In genomic region chr1:127015042-127015893, GRCm38 (mm10) we compare ENCODE assay signal across 13 mouse cellular contexts.
DNase-seq lines count a peak whose midpoint lies in the region; ATAC-seq and TF ChIP-seq lines count a peak whose summit lies in the region.
"Had no signal": no experiment of that assay in that cellular context is flagged by ENCODE, and none has a peak within 500 bp of the region (broad histone marks: within the 10 kb centered on the region; RNA-seq: fewer than 3 reads in every experiment).

No protein-coding gene starts in this region.

- no peaks in the 10 kb centered on the region for H3K9me3 ChIP-seq in intestine, embryonic 15.5 days
- no peaks in the 10 kb centered on the region for H3K9me3 ChIP-seq in intestine, postnatal 0 days (ENCODE audit: control insufficient read depth)
- H3K9me3 ChIP-seq in embryonic facial prominence, embryonic 12.5 days: no peaks in the 10 kb centered on the region
- no peaks in the 10 kb centered on the region for H3K9me3 ChIP-seq in intestine, embryonic 16.5 days (ENCODE audit: control insufficient read depth, low read length)
- no peaks in the 10 kb centered on the region for H3K9me3 ChIP-seq in midbrain, postnatal 0 days (ENCODE audit: low read length)
- H3K9me3 ChIP-seq: heart, embryonic 10.5 days had no signal

- DNase-seq in midbrain, postnatal 0 days (ENCODE audit: low spot score): peak; percentile 35
- DNase-seq in heart, postnatal 36 days: no peak
- DNase-seq in urinary bladder, adult 2 months (ENCODE audit: low spot score): no peak
- DNase-seq: adrenal gland, postnatal 36 days; right cerebral cortex, adult 18-20 months had no signal

- H3K4me1 ChIP-seq in intestine, embryonic 15.5 days (replicated peaks): no peaks in the 10 kb centered on the region; the same call in 1 of the 2 replicates
- no peaks in the 10 kb centered on the region for H3K4me1 ChIP-seq in intestine, postnatal 0 days (replicated peaks; ENCODE audit: control insufficient read depth, insufficient read depth, low read length)
- peaks cover 7% of the 10 kb centered on the region; the same call in 1 of the 2 replicates for H3K4me1 ChIP-seq in embryonic facial prominence, embryonic 12.5 days
- no peaks in the 10 kb centered on the region for H3K4me1 ChIP-seq in intestine, embryonic 16.5 days (ENCODE audit: control insufficient read depth, insufficient read depth, low read length)
- 0 out of 2 replicates have a peak, but pooled peaks cover 3% of the 10 kb centered on the region for H3K4me1 ChIP-seq in midbrain, postnatal 0 days (ENCODE audit: insufficient read depth, low read length)
- H3K4me1 ChIP-seq: heart, embryonic 10.5 days had no signal

- no peak overlapping the region for H3K4me2 ChIP-seq in intestine, embryonic 15.5 days (replicated peaks)
- no peak overlapping the region for H3K4me2 ChIP-seq in intestine, postnatal 0 days (replicated peaks; ENCODE audit: low read depth)
- no peak overlapping the region for H3K4me2 ChIP-seq in embryonic facial prominence, embryonic 12.5 days (replicated peaks)
- no peak overlapping the region for H3K4me2 ChIP-seq in intestine, embryonic 16.5 days (ENCODE audit: low read depth, low read length)
- no peak overlapping the region for H3K4me2 ChIP-seq in midbrain, postnatal 0 days (ENCODE audit: low read depth, low read length, poor library complexity, severe bottlenecking)

- peak; percentile 82 for ATAC-seq in intestine, embryonic 15.5 days
- no peak for ATAC-seq in intestine, postnatal 0 days
- 0 out of 2 replicates have a peak, but pooled peaks have one; percentile 19 for ATAC-seq in embryonic facial prominence, embryonic 12.5 days (ENCODE audit: insufficient number of reproducible peaks, insufficient read depth, low FRiP score, low TSS enrichment)
- ATAC-seq in intestine, embryonic 16.5 days: peak; percentile 75
- ATAC-seq in midbrain, postnatal 0 days (ENCODE audit: low FRiP score): peak; percentile 43; the same call in 1 of the 2 replicates
- ATAC-seq in megakaryocyte, adult 5-6 weeks (ENCODE audit: poor library complexity, severe bottlenecking): no peak
- ATAC-seq: Patski had no signal

- H3K36me3 ChIP-seq in intestine, embryonic 15.5 days: no peaks in the 10 kb centered on the region
- no peaks in the 10 kb centered on the region for H3K36me3 ChIP-seq in intestine, postnatal 0 days (ENCODE audit: control insufficient read depth, insufficient read depth)
- no peaks in the 10 kb centered on the region for H3K36me3 ChIP-seq in embryonic facial prominence, embryonic 12.5 days
- H3K36me3 ChIP-seq in intestine, embryonic 16.5 days (ENCODE audit: control insufficient read depth, insufficient read depth, low read length): no peaks in the 10 kb centered on the region
- no peaks in the 10 kb centered on the region for H3K36me3 ChIP-seq in midbrain, postnatal 0 days (ENCODE audit: insufficient read depth, low read length)
- H3K36me3 ChIP-seq: heart, embryonic 10.5 days had no signal

- no peaks in the 10 kb centered on the region for H3K27me3 ChIP-seq in intestine, embryonic 15.5 days (replicated peaks)
- H3K27me3 ChIP-seq in intestine, postnatal 0 days (replicated peaks; ENCODE audit: control insufficient read depth, insufficient read depth, low read length): no peaks in the 10 kb centered on the region
- no peaks in the 10 kb centered on the region for H3K27me3 ChIP-seq in embryonic facial prominence, embryonic 12.5 days
- H3K27me3 ChIP-seq in intestine, embryonic 16.5 days (replicated peaks; ENCODE audit: control insufficient read depth, insufficient read depth, low read length): no peaks in the 10 kb centered on the region
- H3K27me3 ChIP-seq in midbrain, postnatal 0 days (ENCODE audit: insufficient read depth, low read length): no peaks in the 10 kb centered on the region

- no peak overlapping the region for H3K9ac ChIP-seq in intestine, embryonic 15.5 days
- no peak overlapping the region for H3K9ac ChIP-seq in intestine, postnatal 0 days (ENCODE audit: low read depth, low read length)
- no peak overlapping the region for H3K9ac ChIP-seq in embryonic facial prominence, embryonic 12.5 days
- H3K9ac ChIP-seq in intestine, embryonic 16.5 days (ENCODE audit: low read depth, low read length): no peak overlapping the region
- 0 out of 2 replicates have a peak overlapping the region, but pooled peaks have one; percentile 14 for H3K9ac ChIP-seq in midbrain, postnatal 0 days (replicated peaks; ENCODE audit: low read length, poor library complexity, severe bottlenecking)

- intact Hi-C loops in heart, postnatal 36 days (cut with DNase I): loop anchor here (5.0 kb wide), 1 partner anchor 472 kb away; no protein-coding TSS in a partner anchor

- no peak overlapping the region for H3K4me3 ChIP-seq in intestine, embryonic 15.5 days (replicated peaks)
- H3K4me3 ChIP-seq in intestine, postnatal 0 days (ENCODE audit: low read depth, low read length): no peak overlapping the region
- H3K4me3 ChIP-seq in embryonic facial prominence, embryonic 12.5 days: no peak overlapping the region
- no peak overlapping the region for H3K4me3 ChIP-seq in intestine, embryonic 16.5 days (ENCODE audit: low read length)
- H3K4me3 ChIP-seq in midbrain, postnatal 0 days (ENCODE audit: low read depth, low read length): no peak overlapping the region
- H3K4me3 ChIP-seq: heart, embryonic 10.5 days; layer of hippocampus, adult 2 months had no signal

- TF ChIP-seq CTCF in intestine, postnatal 0 days (IDR thresholded peaks at IDR 0.05; ENCODE audit: low read depth): no peak
- no peak for TF ChIP-seq CTCF in midbrain, postnatal 0 days (IDR thresholded peaks at IDR 0.05)

- H3K27ac ChIP-seq in intestine, embryonic 15.5 days: no peak overlapping the region
- no peak overlapping the region for H3K27ac ChIP-seq in intestine, postnatal 0 days (ENCODE audit: low read depth, low read length)
- no peak overlapping the region for H3K27ac ChIP-seq in embryonic facial prominence, embryonic 12.5 days
- H3K27ac ChIP-seq in intestine, embryonic 16.5 days (ENCODE audit: low read length): no peak overlapping the region
- H3K27ac ChIP-seq in midbrain, postnatal 0 days (ENCODE audit: low read depth, low read length): no peak overlapping the region
- H3K27ac ChIP-seq: heart, embryonic 10.5 days; layer of hippocampus, adult 2 months had no signal

- WGBS in intestine, embryonic 15.5 days: 42% methylated on average over 8 of the region's 8 CpGs
- 47% methylated on average over 8 of the region's 8 CpGs for WGBS in intestine, postnatal 0 days
- WGBS in embryonic facial prominence, embryonic 12.5 days: 41% methylated on average over 8 of the region's 8 CpGs
- WGBS in intestine, embryonic 16.5 days: 41% methylated on average over 8 of the region's 8 CpGs
- WGBS in midbrain, postnatal 0 days: 13% methylated on average over 8 of the region's 8 CpGs

Comparison
In these comparisons a context has a peak if more than half of its experiments do, and no peak if none do; other contexts are left out.
1. ATAC-seq: peak in intestine, embryonic 15.5 days (single experiment), embryonic facial prominence, embryonic 12.5 days (single experiment), intestine, embryonic 16.5 days (single experiment) and midbrain, postnatal 0 days (single experiment); none in intestine, postnatal 0 days (single experiment) and megakaryocyte, adult 5-6 weeks (single experiment).